Mouse (Mus musculus) neural tube, embryonic 10.5 days (tissue): Measurements from ENCODE around the gene Trpv2.
A peak's percentile ranks its signal among the peaks of the same experiment; 100 is the strongest.

Experiments used
- DNase-seq: peaks from one replicate; pipeline ENCODE4 v3.0.0-alpha.2; 2017; ENCODE audit warnings: low spot score; ENCODE audit errors: extremely low spot score

The Trpv2 gene

GRCm38 (mm10) chr11:62603312-62604056 lies 29.2 kb downstream of the Trpv2 start:
- no peak for DNase-seq

GRCm38 (mm10) chr11:62604123-62604706 lies 29.9 kb downstream of the Trpv2 start:
- no peak for DNase-seq

- DNase-seq = no peak
These were observed 30.8 kb downstream of the Trpv2 start for GRCm38 (mm10) chr11:62604886-62605618.

GRCm38 (mm10) chr11:62605619-62606298 lies 31.5 kb downstream of the Trpv2 start:
- DNase-seq = peak; percentile 57

- DNase-seq = no peak
These were observed 32.2 kb downstream of the Trpv2 start for GRCm38 (mm10) chr11:62606299-62607169.

- DNase-seq = no peak
These were observed 33.1 kb downstream of the Trpv2 start for GRCm38 (mm10) chr11:62607170-62607951.

GRCm38 (mm10) chr11:62607952-62608201 lies 33.6 kb downstream of the Trpv2 start:
- DNase-seq = no peak

- no peak for DNase-seq
These were observed 34.8 kb downstream of the Trpv2 start for GRCm38 (mm10) chr11:62608826-62609675.

- DNase-seq = no peak
These were observed 36.0 kb downstream of the Trpv2 start for GRCm38 (mm10) chr11:62610304-62610703.

- no peak for DNase-seq
These were observed 38.3 kb downstream of the Trpv2 start for GRCm38 (mm10) chr11:62612604-62613003.

GRCm38 (mm10) chr11:62613657-62614365 lies 39.5 kb downstream of the Trpv2 start:
- DNase-seq = peak; percentile 98

GRCm38 (mm10) chr11:62614876-62615410 lies 40.7 kb downstream of the Trpv2 start:
- DNase-seq = no peak

- no peak for DNase-seq
These were observed 41.2 kb downstream of the Trpv2 start for GRCm38 (mm10) chr11:62615456-62615855.

- DNase-seq = no peak
These were observed 46.8 kb downstream of the Trpv2 start for GRCm38 (mm10) chr11:62621079-62621478.

- no peak for DNase-seq
These were observed 47.4 kb downstream of the Trpv2 start for GRCm38 (mm10) chr11:62621586-62622283.

- DNase-seq = no peak
These were observed 48.6 kb downstream of the Trpv2 start for GRCm38 (mm10) chr11:62622850-62623249.

GRCm38 (mm10) chr11:62624341-62625291 lies 50.3 kb downstream of the Trpv2 start:
- DNase-seq = no peak
